Mouse (Mus musculus): ENCODE data around the gene Gm44502. TPM values are rescaled to one million over a fixed set of nuclear protein-coding genes. Genes with fewer than 3 reads are reported as not detected.

Gene Gm44502
- polyA plus RNA-seq, 1 experiment, result 0.94 TPM

DNA sequence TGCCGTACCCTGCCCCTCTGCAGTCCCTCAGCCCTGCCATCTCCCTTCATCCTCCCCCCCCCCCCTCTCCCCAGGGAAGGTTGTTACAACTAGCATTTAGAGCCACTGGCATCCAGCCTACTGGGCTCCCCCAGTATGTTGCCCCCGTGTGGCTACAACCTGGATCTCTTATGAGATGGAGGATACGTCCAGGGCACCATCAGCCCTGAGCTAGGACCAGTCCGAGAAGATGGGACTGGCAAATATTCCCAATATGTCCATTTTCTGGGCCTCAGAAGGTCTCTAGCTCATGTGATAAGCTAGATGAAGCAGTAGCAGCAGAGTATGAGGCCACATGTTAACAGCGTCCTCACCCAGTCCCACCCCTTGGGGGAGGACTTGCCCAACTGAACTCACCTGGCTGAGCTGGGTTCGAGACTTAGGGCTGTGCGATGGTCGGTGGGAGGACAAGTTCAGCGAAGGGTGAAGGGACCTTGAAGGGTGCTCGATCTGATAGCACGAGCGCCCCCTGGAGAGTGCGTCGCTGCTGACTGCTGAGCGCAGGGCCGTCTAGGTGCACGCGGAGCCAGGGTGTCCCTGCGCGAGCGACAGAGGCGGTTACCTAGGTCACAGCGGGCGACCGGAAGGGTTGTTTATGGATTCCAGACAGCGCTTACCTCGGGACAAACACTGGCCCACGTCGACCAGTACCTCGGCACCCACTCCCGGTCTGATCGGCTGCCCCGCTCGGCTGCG, 56.3 kb downstream of the Gm44502 start:
- Histone ChIP-seq H3K27ac (ENCODE audit: insufficient read depth, low read depth, low read length) (peak overlapping the region; percentile 84), H3K4me3 (ENCODE audit: insufficient read depth, low read length) (peak overlapping the region; percentile 74), H3K4me1 (ENCODE audit: control insufficient read depth, insufficient read depth, low read length) (peaks cover 6% of the 10 kb centered on the region)
- no peak for TF ChIP-seq POLR2A (IDR thresholded peaks at IDR 0.05; ENCODE audit: borderline replicate concordance, low read depth, low read length)
- TF ChIP-seq CTCF (IDR thresholded peaks at IDR 0.05; ENCODE audit: low read depth, low read length), result peak; percentile 47

DNA sequence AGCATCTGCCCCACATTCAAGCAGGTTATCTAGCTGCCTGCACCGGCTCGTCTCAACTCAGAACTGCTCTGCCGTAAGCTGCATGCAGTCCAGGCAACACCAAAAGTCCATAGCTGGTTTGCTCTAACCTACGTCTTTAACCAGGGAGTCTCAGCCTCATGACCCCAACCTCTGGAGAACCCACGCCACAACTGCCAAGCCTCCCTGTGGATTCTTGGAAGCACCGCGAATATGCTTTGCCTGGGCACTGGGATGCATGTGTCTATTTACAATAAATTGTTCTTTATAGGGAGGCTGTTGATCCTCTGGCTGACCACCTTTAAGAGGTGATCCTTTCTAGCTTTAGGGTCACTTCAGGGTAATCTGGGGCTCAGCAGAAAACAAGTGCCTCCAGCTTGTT, 57.0 kb downstream of the Gm44502 start:
- H3K4me3 ChIP-seq (ENCODE audit: insufficient read depth, low read length), result peak overlapping the region; percentile 74
- TF ChIP-seq POLR2A (IDR thresholded peaks at IDR 0.05; ENCODE audit: borderline replicate concordance, low read depth, low read length), result no peak
- TF ChIP-seq CTCF (IDR thresholded peaks at IDR 0.05; ENCODE audit: low read depth, low read length), result no peak
- H3K4me1 ChIP-seq (ENCODE audit: control insufficient read depth, insufficient read depth, low read length), result peaks cover 6% of the 10 kb centered on the region
- H3K27ac ChIP-seq (ENCODE audit: insufficient read depth, low read depth, low read length), result no peak overlapping the region

DNA sequence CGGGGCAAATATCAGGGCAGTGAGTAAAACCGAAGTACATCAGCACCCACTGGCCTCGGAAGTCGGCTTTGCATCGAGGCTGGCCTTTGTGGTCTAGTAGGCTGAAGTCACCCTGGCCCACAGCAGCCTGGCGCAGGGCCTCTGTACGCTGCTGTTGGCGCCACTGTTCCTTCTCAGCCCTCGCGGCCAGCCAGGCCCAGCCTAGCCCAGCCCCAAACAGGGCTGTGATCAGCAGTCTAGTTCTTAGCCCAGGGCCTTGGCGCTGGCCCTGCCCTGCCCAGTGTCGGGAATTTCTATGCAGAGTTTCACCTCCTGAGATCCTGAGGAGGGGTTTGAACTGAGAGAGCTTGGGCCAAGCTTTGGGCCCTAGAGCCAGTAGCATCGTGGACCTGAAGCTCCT, 57.4 kb downstream of the Gm44502 start:
- Histone ChIP-seq H3K27ac (ENCODE audit: insufficient read depth, low read depth, low read length) (no peak overlapping the region), H3K4me3 (ENCODE audit: insufficient read depth, low read length) (no peak overlapping the region), H3K4me1 (ENCODE audit: control insufficient read depth, insufficient read depth, low read length) (peaks cover 6% of the 10 kb centered on the region)
- TF ChIP-seq POLR2A (IDR thresholded peaks at IDR 0.05; ENCODE audit: borderline replicate concordance, low read depth, low read length) (no peak), CTCF (IDR thresholded peaks at IDR 0.05; ENCODE audit: low read depth, low read length) (no peak)

Other genes with a start within 250 kb of the Gm44502 start
- gene Plxnb2, start 248.9 kb downstream of the Gm44502 start, polyA plus RNA-seq (2012; ENCODE audit: insufficient read depth, insufficient read length, missing spikeins), result 432 and 457 TPM in 2 replicates
- gene Dennd6b, start 233.2 kb downstream of the Gm44502 start, polyA plus RNA-seq (2012; ENCODE audit: insufficient read depth, insufficient read length, missing spikeins), result 3.4 and 3.8 TPM in 2 replicates
- 31.6 and 32.7 TPM in 2 replicates for gene Ppp6r2, start 218.1 kb downstream of the Gm44502 start, polyA plus RNA-seq (2012; ENCODE audit: insufficient read depth, insufficient read length, missing spikeins)
- gene Sbf1, start 114.4 kb downstream of the Gm44502 start, polyA plus RNA-seq (2012; ENCODE audit: insufficient read depth, insufficient read length, missing spikeins), result 71.1 and 79.8 TPM in 2 replicates
- not detected in 2 replicates for gene Adm2, start 107.0 kb downstream of the Gm44502 start, polyA plus RNA-seq (2012; ENCODE audit: insufficient read depth, insufficient read length, missing spikeins)
- not detected in 2 replicates for gene Miox, start 95.3 kb downstream of the Gm44502 start, polyA plus RNA-seq (2012; ENCODE audit: insufficient read depth, insufficient read length, missing spikeins)
- gene Lmf2, start 74.0 kb downstream of the Gm44502 start, polyA plus RNA-seq (2012; ENCODE audit: insufficient read depth, insufficient read length, missing spikeins), result 48.1 and 48.9 TPM in 2 replicates
- gene Ncaph2, start 74.0 kb downstream of the Gm44502 start, polyA plus RNA-seq (2012; ENCODE audit: insufficient read depth, insufficient read length, missing spikeins), result 140 and 142 TPM in 2 replicates
- 12.5 and 15.3 TPM in 2 replicates for gene Sco2, start 55.9 kb downstream of the Gm44502 start, polyA plus RNA-seq (2012; ENCODE audit: insufficient read depth, insufficient read length, missing spikeins)
- gene Tymp, start 52.7 kb downstream of the Gm44502 start, polyA plus RNA-seq (2012; ENCODE audit: insufficient read depth, insufficient read length, missing spikeins), result 0.28 TPM in 1 of 2 replicates, not detected in the other
- gene Odf3b, start 50.4 kb downstream of the Gm44502 start, polyA plus RNA-seq (2012; ENCODE audit: insufficient read depth, insufficient read length, missing spikeins), result not detected in 2 replicates
- not detected in 2 replicates for gene Klhdc7b, start 44.8 kb downstream of the Gm44502 start, polyA plus RNA-seq (2012; ENCODE audit: insufficient read depth, insufficient read length, missing spikeins)
- gene Syce3, start 19.2 kb downstream of the Gm44502 start, polyA plus RNA-seq (2012; ENCODE audit: insufficient read depth, insufficient read length, missing spikeins), result not detected in 2 replicates
- gene Cpt1b, start 3.8 kb downstream of the Gm44502 start, polyA plus RNA-seq (2012; ENCODE audit: insufficient read depth, insufficient read length, missing spikeins), result 2.0 TPM in 1 of 2 replicates, not detected in the other
- 0.72 and 1.1 TPM in 2 replicates for gene C730034F03Rik, start 107 bp downstream of the Gm44502 start, polyA plus RNA-seq (2012; ENCODE audit: insufficient read depth, insufficient read length, missing spikeins)
- 115 and 138 TPM in 2 replicates for gene Chkb, start 212 bp upstream of the Gm44502 start, polyA plus RNA-seq (2012; ENCODE audit: insufficient read depth, insufficient read length, missing spikeins)
- not detected in 2 replicates for gene Mapk8ip2, start 24.2 kb upstream of the Gm44502 start, polyA plus RNA-seq (2012; ENCODE audit: insufficient read depth, insufficient read length, missing spikeins)
- gene Arsa, start 47.7 kb upstream of the Gm44502 start, polyA plus RNA-seq (2012; ENCODE audit: insufficient read depth, insufficient read length, missing spikeins), result 30.4 and 33.6 TPM in 2 replicates
- not detected in 2 replicates for gene Shank3, start 69.9 kb upstream of the Gm44502 start, polyA plus RNA-seq (2012; ENCODE audit: insufficient read depth, insufficient read length, missing spikeins)
- not detected in 2 replicates for gene Acr, start 138.6 kb upstream of the Gm44502 start, polyA plus RNA-seq (2012; ENCODE audit: insufficient read depth, insufficient read length, missing spikeins)
- 12.0 and 12.3 TPM in 2 replicates for gene Rabl2, start 162.2 kb upstream of the Gm44502 start, polyA plus RNA-seq (2012; ENCODE audit: insufficient read depth, insufficient read length, missing spikeins)